Mouse (Mus musculus) CD4-positive, CD25-positive, alpha-beta regulatory T cell, adult 2 months (primary cell): ENCODE data around the gene Ppp2ca.
A peak's percentile ranks its signal among the peaks of the same experiment; 100 is the strongest.

Experiments
- DNase-seq: peaks from one replicate; pipeline ENCODE4 v3.0.0-alpha.2; 2012; ENCODE audit warnings: low read depth, low spot score

Gene Ppp2ca

DNA sequence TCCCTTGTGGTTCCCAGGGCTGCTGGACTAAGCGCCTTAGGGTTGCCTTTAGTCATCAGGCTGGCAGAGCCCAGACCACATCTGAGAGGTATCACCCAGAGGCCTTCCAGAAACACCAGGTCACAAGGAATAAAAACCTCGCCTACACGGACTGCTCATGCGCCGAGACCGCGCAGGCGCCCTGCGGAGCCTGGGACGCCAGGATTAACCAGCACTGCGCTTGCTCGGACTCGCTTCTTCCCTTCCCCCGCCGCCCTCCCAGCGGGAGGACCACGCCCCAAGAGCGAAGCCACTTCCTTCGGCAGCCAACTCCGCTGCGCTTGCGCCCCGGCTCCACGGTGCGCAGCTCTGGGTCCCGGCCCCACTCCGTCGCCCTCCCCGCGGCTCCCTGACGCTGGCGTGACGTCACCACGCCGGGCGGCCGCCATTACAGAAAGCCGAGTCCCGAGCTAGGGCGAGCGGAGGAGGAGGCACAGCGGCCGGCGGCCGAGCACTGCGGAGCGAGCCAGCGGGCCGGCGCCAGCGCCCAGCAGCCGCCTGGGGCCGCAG, at the start of gene Ppp2ca:
TSS of gene Ppp2ca (plus strand) at position 284 of the 549 bp plus-strand sequence.
- peak; percentile 100 for DNase-seq

DNA sequence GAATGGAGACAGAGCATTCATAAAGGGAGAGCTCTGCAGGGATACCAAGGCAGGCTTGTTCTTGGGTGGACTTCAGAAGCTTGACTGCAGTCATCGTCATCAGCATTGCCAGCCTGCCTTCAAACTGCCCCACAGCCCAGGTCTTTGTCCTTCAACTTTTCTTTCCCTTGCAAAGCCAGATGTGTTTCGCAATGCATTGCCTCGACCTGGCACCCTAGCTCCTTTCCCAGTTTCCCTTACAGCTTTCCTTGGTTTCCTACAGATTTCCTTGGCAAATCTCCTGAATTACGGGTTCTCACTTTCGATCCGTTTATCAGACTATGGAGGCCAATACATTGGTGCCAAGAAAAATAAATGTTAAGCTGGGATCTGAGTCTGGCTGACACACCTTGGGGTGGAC, 45.1 kb upstream of the Ppp2ca start:
- DNase-seq, result no peak

DNA sequence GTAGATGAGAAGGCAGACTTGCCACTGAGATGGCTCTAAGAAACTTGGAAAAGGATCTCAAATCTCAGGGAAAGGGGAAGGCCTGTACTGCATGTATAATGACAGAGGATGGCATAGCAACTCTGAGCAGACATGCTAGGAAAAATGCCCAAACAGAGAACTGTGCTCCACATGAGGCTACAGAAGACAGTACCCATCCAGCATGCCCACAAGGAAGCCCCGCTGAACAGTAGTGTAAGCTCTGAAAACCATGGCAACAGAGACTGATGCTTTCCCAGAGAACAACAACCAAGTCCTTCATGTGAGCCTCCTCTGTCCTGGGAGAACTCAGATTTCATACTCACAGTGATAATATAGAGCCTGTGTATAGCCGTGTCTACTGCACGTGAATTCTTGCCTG, 43.8 kb upstream of the Ppp2ca start:
- DNase-seq, result no peak

DNA sequence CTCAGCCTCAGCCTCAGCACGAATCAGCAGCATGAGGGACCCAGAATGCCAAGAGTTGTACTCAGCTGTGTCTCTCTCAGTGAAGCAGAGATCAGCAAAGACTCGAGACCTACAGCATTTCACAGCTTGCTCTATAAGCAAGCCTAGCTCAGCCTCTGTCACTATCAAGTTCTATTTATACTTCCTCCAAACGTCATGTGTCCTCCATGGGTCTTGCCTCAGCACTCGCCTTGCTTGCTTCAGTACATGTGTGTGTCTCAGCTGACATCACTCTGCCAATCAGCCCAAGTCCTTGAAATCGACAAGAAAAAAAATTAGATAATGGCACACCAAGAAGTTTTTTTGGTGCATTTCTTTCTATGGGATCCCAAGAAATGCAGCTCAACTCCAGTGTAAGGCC, 42.3 kb upstream of the Ppp2ca start:
- no peak for DNase-seq

DNA sequence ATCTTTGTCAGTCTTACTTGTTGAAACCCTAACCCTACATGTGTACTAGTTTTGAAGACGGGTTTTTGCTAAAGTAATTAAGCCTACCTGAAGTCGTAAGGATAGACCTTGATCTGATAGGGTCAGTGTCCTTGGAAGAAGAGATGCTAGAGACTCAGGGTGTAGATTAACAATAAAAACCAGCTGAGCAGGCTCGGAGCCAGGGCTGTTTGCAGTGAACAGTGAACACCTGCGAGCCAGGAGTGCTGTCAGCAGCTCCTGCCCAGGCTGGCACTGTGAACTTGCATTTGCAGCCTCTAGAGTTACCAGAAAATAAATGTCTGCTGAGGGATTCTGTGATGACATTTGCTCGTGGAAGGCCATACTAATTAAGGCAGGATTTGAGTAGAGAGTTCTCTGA, 39.5 kb upstream of the Ppp2ca start:
- DNase-seq, result no peak

DNA sequence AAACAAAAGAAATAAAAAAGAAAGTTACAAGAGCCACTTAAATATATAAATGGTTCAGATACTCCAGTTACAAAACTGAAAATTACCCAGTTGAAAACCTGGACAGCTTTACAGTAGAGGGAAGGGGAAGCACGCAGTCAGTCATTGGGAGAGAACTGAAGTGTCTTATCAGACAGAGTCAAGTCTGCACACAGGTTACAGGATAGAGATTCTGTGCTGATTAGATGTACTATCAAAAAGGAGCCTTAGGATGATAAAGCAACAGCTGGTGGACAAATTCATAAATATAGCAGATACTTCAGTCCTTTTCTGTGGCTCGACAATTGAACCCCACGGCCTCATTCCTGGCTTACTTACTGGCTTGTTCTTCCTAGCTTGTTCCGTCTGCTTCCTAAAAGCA, 38.2 kb upstream of the Ppp2ca start:
- no peak for DNase-seq

DNA sequence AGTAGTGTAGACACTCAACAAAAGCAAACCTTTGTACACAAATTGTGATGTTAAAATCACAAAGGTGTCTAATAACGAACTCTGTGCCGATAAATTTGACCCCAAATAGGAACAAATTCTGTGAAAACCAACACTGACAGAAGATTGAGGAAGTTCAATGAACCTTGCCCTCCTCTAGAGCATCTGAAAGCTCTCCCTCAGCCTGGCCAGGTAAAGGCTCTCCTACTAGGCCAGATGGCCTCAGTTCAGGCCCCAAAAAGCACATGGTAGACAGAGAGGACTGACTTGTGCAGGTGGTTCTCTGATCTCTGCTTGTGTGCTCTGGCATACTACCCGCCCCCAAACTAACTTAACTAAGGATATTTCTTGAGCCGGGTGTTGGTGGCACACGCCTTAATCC, 36.1 kb upstream of the Ppp2ca start:
- DNase-seq, result no peak

DNA sequence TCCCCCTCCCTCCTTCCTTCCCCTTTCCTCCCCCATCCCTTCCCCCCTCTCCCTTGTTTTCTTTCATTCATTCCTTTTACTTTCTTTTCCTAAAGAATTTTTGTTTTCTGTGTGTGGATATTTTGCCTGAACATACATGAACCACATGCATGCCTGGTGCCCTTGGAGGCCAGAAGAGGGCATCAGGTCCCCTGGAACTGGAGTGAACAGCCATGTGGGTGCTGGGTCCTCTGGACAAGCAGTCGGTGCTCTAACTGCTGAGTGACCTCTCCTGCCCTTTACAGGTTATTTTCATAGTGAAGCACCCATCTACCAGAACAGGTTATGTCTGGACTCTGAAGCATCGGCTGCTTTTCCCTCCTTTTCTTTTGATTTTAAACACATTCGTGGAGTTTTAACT, 34.1 kb upstream of the Ppp2ca start:
- DNase-seq, result peak; percentile 71

DNA sequence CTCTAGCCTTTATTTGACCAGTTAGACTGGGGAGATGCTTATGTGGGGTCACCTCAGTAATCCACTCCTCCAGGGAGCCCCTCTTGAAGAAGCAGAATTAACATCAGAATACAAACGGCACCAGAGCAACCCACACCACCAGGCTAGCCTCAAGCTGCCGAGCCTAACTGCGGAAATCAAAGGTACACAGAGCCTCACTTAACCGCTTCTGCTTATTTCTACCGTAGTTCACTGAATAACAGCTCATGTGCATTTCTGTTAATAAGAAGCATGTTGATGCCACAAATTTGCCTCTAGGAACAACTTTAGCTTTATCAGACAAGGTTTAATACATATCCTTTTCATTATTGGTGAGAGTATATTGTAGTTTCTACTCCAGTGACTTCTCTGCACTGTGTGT, 32.6 kb upstream of the Ppp2ca start:
- peak; percentile 64 for DNase-seq

DNA sequence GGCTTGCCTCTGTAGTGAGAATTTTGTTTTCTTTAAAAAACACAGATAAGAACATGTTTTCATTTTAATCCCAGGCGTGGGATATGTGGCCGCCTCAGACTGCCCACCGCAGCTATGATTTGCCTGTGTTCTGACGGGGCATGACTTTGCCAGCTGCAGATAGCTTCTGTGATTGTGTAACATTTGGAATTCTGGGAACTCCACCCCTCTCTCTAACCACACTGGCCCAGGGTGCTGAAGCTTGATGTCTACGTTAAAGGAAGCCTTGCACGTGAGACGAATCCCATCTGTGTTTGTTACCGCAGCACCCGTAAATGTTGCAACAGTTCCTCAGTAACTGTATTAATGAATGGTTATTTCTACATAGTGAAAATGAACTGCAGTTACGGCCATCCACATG, 26.7 kb upstream of the Ppp2ca start:
- no peak for DNase-seq

DNA sequence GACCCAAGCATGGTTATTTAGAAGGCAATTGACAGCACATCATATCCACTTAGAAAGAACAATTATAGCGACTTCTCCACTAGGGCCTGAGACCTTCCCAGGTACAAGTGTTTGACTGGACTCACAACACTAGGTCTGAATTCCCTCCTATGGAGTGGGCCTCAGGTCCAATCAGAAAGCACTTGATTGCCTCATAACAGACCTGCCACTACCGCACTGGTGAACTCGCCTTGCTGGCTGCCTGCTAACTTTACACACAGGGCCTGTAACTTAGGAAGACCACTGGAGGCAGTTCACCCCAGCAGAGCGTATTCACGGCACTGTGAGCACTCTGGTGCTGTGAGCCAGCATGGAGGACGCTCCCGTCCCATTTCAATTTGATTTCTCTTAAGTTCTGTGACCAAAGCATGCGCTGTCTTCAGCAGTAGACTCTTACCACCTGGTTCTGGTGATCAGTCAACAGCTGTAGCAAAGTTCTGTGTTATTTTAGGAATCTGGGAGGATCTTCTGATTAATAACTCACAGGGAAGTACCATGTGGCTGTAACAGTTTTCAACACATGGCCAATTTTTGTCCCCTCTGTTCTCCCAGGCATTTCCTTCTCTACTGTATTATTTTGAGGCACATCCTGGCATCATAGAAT, 24.8 kb upstream of the Ppp2ca start:
- no peak for DNase-seq

DNA sequence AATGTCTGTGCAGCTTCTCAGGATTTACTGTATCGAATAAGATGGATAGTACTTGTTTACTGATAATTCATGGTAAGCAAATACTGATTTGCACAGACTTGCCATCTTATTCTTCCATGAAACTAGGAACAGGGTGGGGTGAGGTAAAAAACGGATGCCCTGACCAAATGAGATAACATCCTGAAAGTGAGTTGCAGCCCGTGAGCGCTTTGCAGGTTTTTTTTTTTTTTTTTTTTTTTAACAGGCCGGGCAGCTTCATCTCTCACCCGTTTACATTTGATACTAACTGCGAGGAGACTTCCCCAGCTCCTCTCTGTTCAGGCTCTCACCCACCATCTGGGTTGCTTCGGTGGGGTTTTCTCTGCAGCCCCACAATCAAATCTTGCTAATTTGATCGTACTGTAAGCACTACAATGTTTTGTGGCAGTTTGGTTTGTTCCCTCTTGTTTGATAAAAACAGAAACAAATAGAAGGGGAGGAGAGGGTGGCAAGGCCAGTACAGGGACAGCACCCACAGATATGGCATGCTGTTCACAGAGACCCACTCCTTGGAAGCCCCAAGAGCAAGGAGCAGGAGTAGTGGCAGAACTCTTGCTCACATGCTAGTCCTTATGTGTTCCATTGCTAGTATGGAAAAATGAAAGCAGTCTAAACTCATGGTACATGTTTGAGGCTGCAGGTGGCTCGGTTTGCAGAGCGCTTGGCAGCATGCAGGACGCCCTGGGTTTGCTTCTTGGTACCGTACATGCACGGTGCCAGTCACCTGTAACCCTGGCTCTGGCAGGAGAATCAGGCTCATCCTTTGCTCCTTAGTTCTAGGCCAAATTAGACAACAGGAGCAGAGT, 23.6 kb upstream of the Ppp2ca start:
- DNase-seq, result peak; percentile 35

DNA sequence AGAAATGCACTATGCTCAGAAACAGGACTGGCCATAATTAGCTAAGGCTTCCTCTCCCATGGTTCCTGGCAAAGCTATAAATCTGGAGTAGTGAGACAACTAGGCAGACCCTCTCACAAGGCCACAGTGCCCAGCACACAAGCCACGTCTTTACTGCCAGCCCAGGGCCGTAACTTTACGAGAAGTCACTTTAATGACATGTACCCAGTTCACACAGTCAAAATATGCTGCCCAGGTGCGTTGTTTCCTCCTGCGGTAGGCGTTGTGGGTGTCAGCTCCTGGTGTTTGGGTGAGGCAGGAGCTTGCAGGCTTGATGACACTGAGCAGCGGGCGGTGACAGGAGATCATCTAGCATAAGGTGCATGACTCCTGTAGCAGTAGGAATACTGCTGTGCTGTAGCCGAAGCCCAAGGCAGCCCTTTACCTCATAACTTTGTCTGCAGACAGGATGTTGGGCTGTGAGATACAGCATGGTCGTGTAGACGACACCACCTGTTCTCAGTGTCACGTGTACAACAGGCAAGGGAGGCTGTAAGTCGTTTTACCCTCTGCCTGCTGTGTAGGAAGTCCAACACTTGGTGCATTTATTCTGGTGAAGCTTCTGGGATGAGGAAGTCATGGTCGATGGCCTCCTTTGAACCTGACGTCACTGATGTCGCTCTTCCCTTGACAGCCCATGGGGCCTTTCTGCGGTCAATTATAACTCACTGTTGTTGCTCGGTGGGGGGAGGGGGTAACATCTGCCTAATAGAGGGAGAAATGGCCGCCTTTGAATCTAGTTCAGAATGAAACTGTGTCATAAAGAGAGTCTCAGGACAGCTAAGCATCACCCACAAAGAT, 22.5 kb upstream of the Ppp2ca start:
- peak; percentile 85 for DNase-seq

DNA sequence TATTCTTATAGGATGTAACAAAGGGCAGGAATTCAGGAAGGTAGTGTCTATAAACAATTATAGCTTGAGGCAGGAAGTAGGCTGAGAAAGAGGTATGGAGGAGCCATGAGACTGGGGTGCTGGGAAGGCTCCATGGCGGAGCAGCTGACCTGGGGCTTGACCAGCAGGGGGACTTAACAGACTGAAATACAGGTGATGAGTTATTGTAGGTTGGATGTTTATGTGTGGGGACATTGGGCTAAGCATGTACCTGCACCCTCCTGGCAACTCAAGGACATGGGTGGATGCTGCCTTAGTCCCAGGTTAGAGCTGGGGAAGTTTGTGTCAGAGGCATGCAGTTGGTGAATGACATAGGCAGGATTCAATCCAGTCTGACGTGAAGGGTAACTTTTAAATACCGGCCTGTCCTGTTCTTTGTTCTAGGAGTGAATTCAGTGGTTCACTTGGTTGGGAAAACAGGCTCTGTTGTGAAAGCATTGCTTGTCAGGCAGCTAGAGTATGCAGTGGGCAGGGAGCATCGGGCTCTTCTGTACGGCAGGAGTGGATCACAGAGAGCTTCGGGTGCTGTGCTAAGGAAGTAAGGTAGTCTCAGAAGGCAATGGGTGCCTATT, 21.6 kb upstream of the Ppp2ca start:
- no peak for DNase-seq

DNA sequence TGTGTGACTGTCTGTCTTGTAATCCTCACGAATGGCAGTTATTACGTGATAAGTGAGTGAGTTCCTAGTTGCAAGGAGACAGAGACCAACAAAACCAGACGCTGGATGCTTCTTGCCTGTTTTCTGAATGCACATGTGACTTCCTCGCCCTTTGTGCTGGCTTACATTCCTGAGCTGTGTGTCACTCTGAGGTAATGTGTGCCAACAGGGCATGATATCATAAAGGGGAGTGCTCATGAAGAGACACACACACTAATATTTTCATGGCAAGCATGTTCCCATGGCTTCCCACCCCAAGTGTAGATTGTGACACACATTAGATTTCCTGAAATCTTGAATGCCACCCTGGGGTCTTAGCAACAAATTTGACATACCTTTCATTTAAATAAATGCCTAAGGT, 20.5 kb upstream of the Ppp2ca start:
- no peak for DNase-seq

DNA sequence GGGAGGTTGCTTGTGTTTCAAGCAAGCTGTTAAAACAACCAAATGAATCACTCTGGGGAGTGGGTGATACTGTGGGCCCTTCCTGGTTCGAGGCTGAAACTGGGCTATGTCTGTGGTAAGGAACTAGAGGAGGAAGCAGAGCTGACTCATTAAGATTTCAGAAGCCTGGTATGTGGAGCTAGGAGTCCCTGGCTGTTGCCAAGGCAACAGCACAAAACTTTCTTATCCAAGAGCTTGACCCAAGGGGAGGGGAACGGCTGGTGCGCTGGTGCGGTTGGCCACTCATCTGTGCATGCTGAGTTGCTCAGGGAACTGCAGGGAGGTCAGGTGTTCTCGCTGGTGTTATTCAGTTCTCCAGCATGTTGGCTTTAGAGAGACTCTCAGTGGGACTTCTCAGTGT, 18.5 kb upstream of the Ppp2ca start:
- DNase-seq, result no peak

DNA sequence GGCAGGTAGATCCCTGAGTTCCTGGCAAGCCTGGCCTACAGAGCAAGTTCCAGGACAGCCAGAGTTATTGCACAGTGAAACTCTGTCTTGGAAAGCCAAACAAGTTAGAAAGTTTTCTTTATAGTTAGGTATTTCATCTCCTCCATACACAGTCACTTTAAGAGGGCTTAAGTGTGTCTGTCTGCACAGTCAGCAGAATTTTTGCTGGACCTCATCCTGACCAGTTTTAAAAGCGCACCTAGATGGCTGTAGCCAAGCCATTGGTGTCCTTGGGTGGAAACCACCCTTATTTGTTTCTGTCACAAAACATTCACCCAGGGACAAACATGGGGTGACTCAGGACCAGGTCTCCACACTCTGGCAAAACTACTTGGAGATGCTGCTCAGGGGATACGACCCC, 17.8 kb upstream of the Ppp2ca start:
- DNase-seq, result no peak

DNA sequence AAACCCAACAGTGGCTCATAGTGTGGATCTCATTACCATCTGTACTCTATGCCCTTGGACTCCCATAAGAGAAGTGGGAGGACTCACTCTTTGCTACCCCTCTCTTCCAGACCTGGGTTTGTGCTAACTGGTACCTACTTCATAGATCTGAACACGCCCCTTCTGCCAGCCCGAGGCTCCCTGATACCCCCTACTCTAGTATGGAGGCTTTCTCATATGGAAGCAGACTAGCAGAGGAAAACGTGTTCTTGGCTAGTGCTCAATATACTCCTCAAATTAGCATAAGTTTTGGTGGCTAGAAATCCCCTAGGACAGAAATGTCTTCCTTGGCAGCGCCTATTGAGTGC, 12.7 kb upstream of the Ppp2ca start:
- no peak for DNase-seq

DNA sequence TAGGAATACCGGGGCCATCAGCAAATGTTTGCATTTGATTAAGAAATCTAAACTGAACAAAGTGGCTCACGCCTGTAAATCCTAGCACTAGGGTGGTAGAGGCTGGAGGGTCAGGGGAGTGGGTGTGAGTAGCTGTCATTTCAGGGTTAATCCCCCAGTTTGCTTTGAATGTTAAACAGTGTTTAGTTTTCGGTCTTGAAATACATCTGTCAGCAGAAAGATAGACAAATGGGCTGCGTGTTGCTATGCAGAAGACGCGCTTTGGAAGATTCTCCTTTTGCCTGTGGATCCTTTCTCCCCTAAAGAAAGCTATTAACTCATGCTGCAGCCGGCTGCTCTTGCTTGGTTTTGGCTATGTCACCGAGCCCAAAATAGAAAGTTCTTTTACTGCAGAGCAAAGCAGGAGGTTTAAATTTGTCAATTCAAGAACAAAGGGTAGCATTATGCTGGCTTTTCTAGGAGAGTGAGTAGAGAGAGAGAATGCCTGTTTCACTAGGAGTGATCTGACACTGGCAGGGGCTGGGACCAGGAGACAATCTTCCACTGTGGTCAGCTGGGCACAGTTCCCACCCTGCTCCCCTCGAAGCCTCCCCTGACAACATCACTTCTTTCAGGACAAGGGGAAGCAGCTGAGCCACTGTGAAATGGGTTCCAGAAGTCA, 12.1 kb upstream of the Ppp2ca start:
- no peak for DNase-seq

DNA sequence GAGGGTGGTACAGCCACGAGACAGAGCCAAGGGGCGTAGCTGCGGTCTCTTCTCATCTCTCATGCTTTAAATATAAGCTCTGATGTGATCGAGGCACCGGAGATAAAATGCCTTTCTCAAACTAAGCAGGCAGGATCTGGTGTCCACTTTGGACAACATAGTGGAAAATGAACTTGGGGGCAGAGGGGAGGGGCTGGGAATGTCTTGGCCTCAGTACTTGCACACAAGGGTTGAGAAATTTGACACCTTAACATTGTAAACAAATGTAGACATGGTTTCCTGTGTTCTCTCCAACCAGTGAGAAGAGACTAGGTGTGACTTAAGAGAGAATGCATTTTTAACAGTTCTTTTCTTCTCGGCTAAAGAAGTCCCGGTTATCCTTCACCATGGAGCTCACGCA, 9.2 kb upstream of the Ppp2ca start:
- DNase-seq, result no peak

DNA sequence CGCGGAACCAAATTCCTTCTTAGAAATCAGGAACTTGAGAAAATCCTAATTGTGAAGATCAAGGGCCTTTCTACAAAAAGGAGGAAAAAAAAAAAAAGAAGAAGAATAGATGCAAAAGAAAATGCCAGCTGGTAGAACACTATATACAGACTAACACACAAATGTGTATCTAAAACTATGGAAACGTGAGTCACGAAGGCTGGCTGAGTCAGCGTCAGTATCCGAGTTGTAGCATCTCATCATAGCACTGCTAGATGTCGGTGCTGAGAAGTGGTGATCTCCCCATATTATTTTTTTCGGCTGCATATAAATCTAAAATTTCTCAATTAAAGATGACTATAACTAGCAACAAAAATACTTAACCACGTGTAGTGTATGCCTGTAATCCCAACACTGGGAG, 7.2 kb upstream of the Ppp2ca start:
- no peak for DNase-seq
